Mouse (Mus musculus): ENCODE results near the gene Sdr39u1. TPM values are rescaled to one million over a fixed set of nuclear protein-coding genes. Genes with fewer than 3 reads are reported as not detected.

Sdr39u1 gene
- polyA plus RNA-seq, 1 experiment from 2014 or later: 27.8 TPM

DNA sequence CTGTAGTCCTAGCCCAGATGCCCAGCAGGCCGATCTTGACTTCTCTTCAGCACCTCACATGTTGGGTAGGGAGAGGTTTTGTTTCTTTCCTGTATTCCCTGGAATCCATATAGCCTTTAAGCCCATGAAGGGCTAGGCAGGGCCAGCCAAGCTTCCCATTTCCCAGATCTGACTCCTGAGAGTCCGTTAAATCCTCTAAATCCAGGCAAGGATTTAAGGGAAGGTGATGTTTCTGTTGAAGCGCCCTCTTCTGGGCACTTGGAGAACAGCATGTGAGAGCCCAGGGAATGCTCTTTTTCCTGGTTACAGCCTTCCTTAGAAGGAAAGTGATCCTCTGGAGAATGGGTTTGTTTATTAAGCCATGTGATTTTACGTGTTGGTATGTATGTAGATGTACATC, 33.1 kb downstream of the Sdr39u1 start:
- no peak for ATAC-seq (ENCODE audit: low FRiP score)
- H3K4me3 ChIP-seq (ENCODE audit: low read depth, low read length): no peak overlapping the region
- H3K27ac ChIP-seq (ENCODE audit: low read depth, low read length): no peak overlapping the region

GRCm38 (mm10) chr14:55863773-55864172, 36.3 kb downstream of the Sdr39u1 start:
- Histone ChIP-seq H3K4me2 (no peak overlapping the region), H3K9me3 (ENCODE audit: control insufficient read depth, low read length) (no peaks in the 10 kb centered on the region), H3K36me3 (ENCODE audit: control insufficient read depth, insufficient read depth, low read length) (peaks cover 13% of the 10 kb centered on the region), H3K27ac (ENCODE audit: low read depth, low read length) (no peak overlapping the region), H3K4me3 (ENCODE audit: low read depth, low read length) (no peak overlapping the region), H3K4me1 (ENCODE audit: control insufficient read depth, insufficient read depth, low read length) (peaks cover 12% of the 10 kb centered on the region), H3K27me3 (ENCODE audit: control insufficient read depth, insufficient read depth, low read length) (no peaks in the 10 kb centered on the region), H3K9ac (ENCODE audit: low read length) (no peak overlapping the region)
- 32% methylated on average over 7 of the region's 7 CpGs for WGBS
- ATAC-seq (ENCODE audit: low FRiP score): peak; percentile 62; the same call in 1 of the 2 replicates
- DNase-seq (ENCODE audit: low spot score, missing footprints): peak; percentile 97

More for the DNA sequence above, 33.1 kb downstream of the Sdr39u1 start:
- Histone ChIP-seq H3K9me3 (ENCODE audit: control insufficient read depth, low read length) (no peaks in the 10 kb centered on the region), H3K4me2 (no peak overlapping the region), H3K4me1 (ENCODE audit: control insufficient read depth, insufficient read depth, low read length) (peaks cover 3% of the 10 kb centered on the region), H3K9ac (ENCODE audit: low read length) (no peak overlapping the region), H3K27me3 (ENCODE audit: control insufficient read depth, insufficient read depth, low read length) (no peaks in the 10 kb centered on the region), H3K36me3 (ENCODE audit: control insufficient read depth, insufficient read depth, low read length) (peaks cover 34% of the 10 kb centered on the region)
- WGBS: 34% methylated on average over 4 of the region's 4 CpGs
- peak; percentile 95 for DNase-seq (ENCODE audit: low spot score, missing footprints)

DNA sequence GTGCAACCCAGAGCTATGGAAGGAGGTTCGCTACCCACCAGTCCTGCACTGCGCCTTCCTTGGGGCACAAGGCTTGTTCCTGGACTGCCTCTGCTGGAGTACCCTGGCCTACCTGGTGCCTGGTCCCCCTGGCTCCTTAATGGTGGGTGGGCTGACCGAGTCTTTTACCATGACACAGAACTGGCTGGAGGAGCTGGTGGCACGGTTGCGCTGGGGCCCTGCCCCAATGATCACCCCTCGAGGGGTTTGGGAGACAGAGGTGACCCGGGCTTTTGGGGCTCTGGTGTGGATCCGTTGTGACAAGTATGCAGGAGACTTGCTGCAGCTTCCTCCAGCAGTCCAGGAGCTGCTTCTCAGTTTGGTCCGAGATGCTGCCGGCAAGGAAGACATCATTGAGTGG, 37.1 kb downstream of the Sdr39u1 start:
- peaks cover 12% of the 10 kb centered on the region for H3K4me1 ChIP-seq (ENCODE audit: control insufficient read depth, insufficient read depth, low read length)
- no peaks in the 10 kb centered on the region for H3K9me3 ChIP-seq (ENCODE audit: control insufficient read depth, low read length)
- WGBS: 96% methylated on average over 10 of the region's 10 CpGs
- ATAC-seq (ENCODE audit: low FRiP score): no peak
- DNase-seq (ENCODE audit: low spot score, missing footprints): no peak
- H3K9ac ChIP-seq (ENCODE audit: low read length): no peak overlapping the region
- H3K4me3 ChIP-seq (ENCODE audit: low read depth, low read length): no peak overlapping the region
- H3K27ac ChIP-seq (ENCODE audit: low read depth, low read length): no peak overlapping the region
- H3K27me3 ChIP-seq (ENCODE audit: control insufficient read depth, insufficient read depth, low read length): no peaks in the 10 kb centered on the region
- no peak overlapping the region for H3K4me2 ChIP-seq
- peaks cover 8% of the 10 kb centered on the region for H3K36me3 ChIP-seq (ENCODE audit: control insufficient read depth, insufficient read depth, low read length)

- Histone ChIP-seq H3K4me1 (ENCODE audit: control insufficient read depth, insufficient read depth, low read length) (peaks cover 12% of the 10 kb centered on the region), H3K4me2 (no peak overlapping the region), H3K36me3 (ENCODE audit: control insufficient read depth, insufficient read depth, low read length) (peaks cover 8% of the 10 kb centered on the region), H3K27ac (ENCODE audit: low read depth, low read length) (no peak overlapping the region), H3K9ac (ENCODE audit: low read length) (no peak overlapping the region), H3K9me3 (ENCODE audit: control insufficient read depth, low read length) (no peaks in the 10 kb centered on the region), H3K27me3 (ENCODE audit: control insufficient read depth, insufficient read depth, low read length) (no peaks in the 10 kb centered on the region), H3K4me3 (ENCODE audit: low read depth, low read length) (no peak overlapping the region)
- WGBS: 68% methylated on average over 6 of the region's 6 CpGs
- ATAC-seq (ENCODE audit: low FRiP score) (no peak), DNase-seq (ENCODE audit: low spot score, missing footprints) (no peak)
Measured at GRCm38 (mm10) chr14:55862186-55862585, 37.9 kb downstream of the Sdr39u1 start.

- 80% methylated on average over 4 of the region's 4 CpGs for WGBS
- Histone ChIP-seq H3K4me1 (ENCODE audit: control insufficient read depth, insufficient read depth, low read length) (peaks cover 38% of the 10 kb centered on the region), H3K4me2 (no peak overlapping the region), H3K4me3 (ENCODE audit: low read depth, low read length) (no peak overlapping the region), H3K9ac (ENCODE audit: low read length) (no peak overlapping the region), H3K9me3 (ENCODE audit: control insufficient read depth, low read length) (no peaks in the 10 kb centered on the region), H3K27ac (ENCODE audit: low read depth, low read length) (no peak overlapping the region), H3K36me3 (ENCODE audit: control insufficient read depth, insufficient read depth, low read length) (no peaks in the 10 kb centered on the region), H3K27me3 (ENCODE audit: control insufficient read depth, insufficient read depth, low read length) (no peaks in the 10 kb centered on the region)
- ATAC-seq (ENCODE audit: low FRiP score): no peak
- DNase-seq (ENCODE audit: low spot score, missing footprints): no peak
Measured at GRCm38 (mm10) chr14:55857588-55857987, 42.5 kb downstream of the Sdr39u1 start.

- no peaks in the 10 kb centered on the region for H3K9me3 ChIP-seq (ENCODE audit: control insufficient read depth, low read length)
- peak overlapping the region; percentile 92 for H3K4me2 ChIP-seq
- H3K27ac ChIP-seq (ENCODE audit: low read depth, low read length): peak overlapping the region; percentile 66
- WGBS: 6% methylated on average over 4 of the region's 4 CpGs
- peak overlapping the region; percentile 57 for H3K4me3 ChIP-seq (ENCODE audit: low read depth, low read length)
- H3K9ac ChIP-seq (ENCODE audit: low read length): peak overlapping the region; percentile 84
- H3K36me3 ChIP-seq (ENCODE audit: control insufficient read depth, insufficient read depth, low read length): no peaks in the 10 kb centered on the region
- H3K4me1 ChIP-seq (ENCODE audit: control insufficient read depth, insufficient read depth, low read length): peaks cover 32% of the 10 kb centered on the region
- DNase-seq (ENCODE audit: low spot score, missing footprints) (peak; percentile 94), ATAC-seq (ENCODE audit: low FRiP score) (peak; percentile 5; the same call in 1 of the 2 replicates)
- H3K27me3 ChIP-seq (ENCODE audit: control insufficient read depth, insufficient read depth, low read length): no peaks in the 10 kb centered on the region
Measured at GRCm38 (mm10) chr14:55855101-55855561, 45.0 kb downstream of the Sdr39u1 start.

DNA sequence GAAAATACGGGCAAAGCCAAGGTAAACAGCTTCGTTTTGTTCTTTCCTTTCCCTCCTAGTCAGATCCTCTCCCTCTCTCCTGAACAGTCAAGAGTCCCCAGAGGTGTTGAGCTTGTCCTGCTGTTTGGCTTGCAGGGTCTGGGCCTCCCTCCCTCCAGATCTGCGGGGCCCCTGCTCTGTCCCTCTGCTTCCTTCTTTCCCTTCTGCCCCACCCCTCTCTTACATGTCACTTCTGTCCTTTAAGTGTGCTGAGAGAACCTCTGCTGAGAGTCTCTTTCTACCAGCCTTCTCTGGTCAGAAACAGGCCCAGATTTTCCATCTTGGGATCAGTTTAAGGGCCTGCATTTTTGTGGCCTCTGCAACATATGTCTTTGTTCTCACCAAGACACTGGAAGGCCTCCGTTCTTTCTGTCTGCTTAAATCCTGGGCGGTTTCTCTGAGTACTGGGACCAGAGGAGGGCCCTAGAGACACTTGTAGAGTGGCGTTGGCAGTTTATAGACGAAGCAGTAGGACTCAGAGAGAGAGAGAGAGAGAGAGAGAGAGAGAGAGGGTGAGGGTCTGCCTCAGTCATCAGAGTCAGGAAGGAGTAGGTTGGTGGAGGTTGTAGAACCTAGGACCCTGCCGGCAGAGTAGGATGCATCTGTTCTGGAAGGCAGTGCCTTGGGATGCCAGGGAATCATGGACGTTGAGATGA, 45.5 kb downstream of the Sdr39u1 start:
- peak; percentile 55 for ATAC-seq (ENCODE audit: low FRiP score)
- Histone ChIP-seq H3K27ac (ENCODE audit: low read depth, low read length) (peak overlapping the region; percentile 66), H3K4me1 (ENCODE audit: control insufficient read depth, insufficient read depth, low read length) (peaks cover 32% of the 10 kb centered on the region), H3K27me3 (ENCODE audit: control insufficient read depth, insufficient read depth, low read length) (no peaks in the 10 kb centered on the region), H3K4me2 (peak overlapping the region; percentile 92), H3K4me3 (ENCODE audit: low read depth, low read length) (peak overlapping the region; percentile 57), H3K9ac (ENCODE audit: low read length) (peak overlapping the region; percentile 84), H3K36me3 (ENCODE audit: control insufficient read depth, insufficient read depth, low read length) (no peaks in the 10 kb centered on the region), H3K9me3 (ENCODE audit: control insufficient read depth, low read length) (no peaks in the 10 kb centered on the region)
- peak; percentile 92 for DNase-seq (ENCODE audit: low spot score, missing footprints)
- WGBS: 0% methylated on average over 9 of the region's 9 CpGs

DNA sequence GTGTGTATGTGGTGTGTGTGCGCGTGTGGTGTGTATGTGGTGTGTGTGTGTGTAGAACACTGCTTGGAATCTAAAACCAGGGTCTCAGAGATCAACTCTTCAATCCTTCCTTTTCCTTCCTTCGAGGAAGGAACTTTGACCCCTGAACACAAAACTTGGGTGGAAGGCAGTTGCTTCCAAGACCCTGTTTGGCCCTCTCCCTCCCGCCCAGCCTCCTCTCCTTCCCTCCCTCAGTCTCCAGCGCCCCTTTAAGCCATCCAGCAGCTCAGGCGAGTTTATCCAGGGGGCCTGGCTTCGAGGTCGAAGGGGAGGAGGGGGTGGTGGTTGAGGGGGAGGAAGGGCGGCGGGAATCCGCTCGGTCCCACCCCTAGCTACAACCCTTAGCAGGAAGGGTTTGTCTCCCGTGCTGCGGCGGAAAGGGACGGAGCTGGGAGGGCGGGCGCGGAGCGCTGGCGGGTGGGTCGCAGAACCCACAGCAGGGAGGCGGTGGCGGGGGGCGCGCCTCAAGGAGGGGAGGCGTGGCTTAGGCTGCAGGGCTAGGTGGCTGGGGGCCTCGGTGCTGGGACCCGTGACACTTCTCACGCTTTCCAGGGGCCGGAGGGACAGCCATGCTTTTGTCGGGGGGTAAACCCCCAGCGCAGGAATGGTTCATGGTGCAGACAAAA, 46.3 kb downstream of the Sdr39u1 start, which contains the start of gene Nynrin:
TSS of gene Nynrin (plus strand) at position 390 of the 665 bp plus-strand sequence.
- DNase-seq (ENCODE audit: low spot score, missing footprints) (peak; percentile 96), ATAC-seq (ENCODE audit: low FRiP score) (peak; percentile 92)
- Histone ChIP-seq H3K9ac (ENCODE audit: low read length) (peak within 1 kb of the TSS; percentile 84), H3K4me3 (ENCODE audit: low read depth, low read length) (peak within 1 kb of the TSS; percentile 57), H3K27me3 (ENCODE audit: control insufficient read depth, insufficient read depth, low read length) (no peaks in the 10 kb centered on the region), H3K27ac (ENCODE audit: low read depth, low read length) (peak within 1 kb of the TSS; percentile 66), H3K4me2 (peak within 1 kb of the TSS; percentile 92), H3K36me3 (ENCODE audit: control insufficient read depth, insufficient read depth, low read length) (no peaks in the 10 kb centered on the region), H3K4me1 (ENCODE audit: control insufficient read depth, insufficient read depth, low read length) (peaks cover 32% of the 10 kb centered on the region), H3K9me3 (ENCODE audit: control insufficient read depth, low read length) (no peaks in the 10 kb centered on the region)
- 2% methylated on average over 32 of the region's 33 CpGs for WGBS

All from midbrain, embryonic 11.5 days (tissue).